Mouse (Mus musculus) central nervous system, embryonic 11.5 days (tissue): ENCODE results near the gene Barhl1. TPM values are rescaled to one million over a fixed set of nuclear protein-coding genes. Genes with fewer than 3 reads are reported as not detected.

Source experiments
- polyA plus RNA-seq: library from polyadenylated mRNA; depleted of rRNA; stranded (reverse); fragments of >200 nt; gene quantifications from 2 replicates; pipeline ENCODE4 v1.2.3, GENCODE M21; 2012; rRNA removed

Gene Barhl1
- 8.5 and 13.6 TPM in 2 replicates for polyA plus RNA-seq

DNA sequence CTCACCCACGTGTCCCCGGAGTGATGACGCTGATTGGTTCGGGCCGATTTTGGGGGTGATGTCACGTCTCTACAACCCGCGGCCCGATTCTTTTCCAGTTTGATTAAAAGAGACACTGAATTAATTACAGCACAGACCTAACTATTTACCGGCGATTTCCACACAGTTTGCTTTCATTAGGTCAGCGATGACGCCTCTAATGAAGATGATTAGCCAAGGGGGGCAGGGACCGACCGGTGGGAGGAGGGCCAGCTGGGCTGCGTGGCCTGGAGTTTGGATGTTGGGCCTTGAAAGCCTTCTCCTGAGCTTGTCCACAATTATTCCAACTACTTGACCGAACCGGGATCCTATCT is at the start of gene Barhl1:
TSS of gene Barhl1 (minus strand) at position 156 of the 353 bp plus-strand sequence.

Other genes starting within 250 kb of the Barhl1 start
- gene Spaca9, start 216.9 kb downstream of the Barhl1 start, polyA plus RNA-seq, result 1.1 and 1.5 TPM in 2 replicates
- 0.29 and 0.39 TPM in 2 replicates for gene Ak8, start 216.5 kb downstream of the Barhl1 start, polyA plus RNA-seq
- 26.6 and 27.2 TPM in 2 replicates for gene Gtf3c4, start 76.3 kb downstream of the Barhl1 start, polyA plus RNA-seq
- 13.2 and 13.9 TPM in 2 replicates for gene Ddx31, start 76.3 kb downstream of the Barhl1 start, polyA plus RNA-seq
- 0.84 and 1.8 TPM in 2 replicates for gene Cfap77, start 138.4 kb upstream of the Barhl1 start, polyA plus RNA-seq
- 19.5 and 21.3 TPM in 2 replicates for gene Ttf1, start 143.6 kb upstream of the Barhl1 start, polyA plus RNA-seq
- 14.4 and 17.5 TPM in 2 replicates for gene Setx, start 207.5 kb upstream of the Barhl1 start, polyA plus RNA-seq